Comparison of ENCODE assay signal across 8 mouse cellular contexts in the genomic region with DNA sequence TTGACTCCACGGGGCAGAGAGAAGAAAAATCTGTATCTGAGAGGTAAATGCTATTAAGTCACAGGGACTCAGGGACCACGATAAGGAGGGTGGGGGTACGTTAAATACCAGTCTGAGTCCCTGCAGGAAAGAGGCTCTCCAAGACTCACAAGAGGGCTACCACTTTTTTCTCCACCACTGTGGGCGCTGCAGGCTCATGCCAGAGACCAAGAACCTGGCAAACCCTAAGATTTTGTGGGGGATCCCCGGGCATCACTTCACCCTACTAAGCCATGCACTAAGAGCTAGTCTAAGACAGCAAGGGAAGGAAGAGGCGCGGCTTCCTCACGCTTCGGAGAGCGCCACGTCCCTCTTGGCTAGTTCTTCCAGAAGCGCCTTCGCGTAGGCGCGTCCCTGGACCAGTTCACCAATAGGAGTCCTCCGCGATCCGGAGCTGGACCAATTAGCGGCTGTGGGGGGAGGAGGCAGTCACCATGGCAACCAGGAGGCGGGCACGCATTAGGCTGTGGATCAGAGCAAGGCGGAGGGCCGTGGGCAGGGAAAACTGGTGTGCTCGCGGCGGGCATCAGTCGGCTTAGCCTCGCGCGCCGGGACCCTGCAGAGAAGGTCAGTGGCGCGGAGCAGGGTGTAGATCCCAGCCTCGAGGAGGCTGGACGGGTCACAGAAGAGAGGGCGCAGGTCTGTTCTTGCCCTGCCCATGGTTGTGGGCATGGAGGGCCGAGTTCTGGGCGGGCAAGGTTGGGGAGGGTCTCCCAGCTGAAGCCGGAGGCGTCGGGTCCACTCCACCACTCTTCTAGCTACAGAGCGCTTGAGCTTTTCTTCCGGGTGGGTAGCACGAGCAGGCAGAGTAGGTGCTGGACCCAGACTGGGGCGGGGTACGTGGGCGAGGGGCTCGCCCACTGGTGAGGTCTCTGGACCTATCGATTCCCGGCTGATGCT. TPM values are rescaled to one million over a fixed set of nuclear protein-coding genes. Genes with fewer than 3 reads are reported as not detected.
DNase-seq lines count a peak whose midpoint lies in the region; ATAC-seq and TF ChIP-seq lines count a peak whose summit lies in the region.

Nucb2 (plus strand) TSS at position 491 of the 939 bp plus-strand sequence.

- peak within 1 kb of the TSS; percentile 91 for H3K4me2 ChIP-seq in kidney, embryonic 14.5 days (replicated peaks; ENCODE audit: low read depth, low read length)
- peak within 1 kb of the TSS; percentile 78 for H3K4me2 ChIP-seq in limb, embryonic 15.5 days

- 0 out of 2 replicates have a peak within 1 kb of the TSS, but pooled peaks have one; percentile 10 for H3K27ac ChIP-seq in bone marrow macrophage, adult 2 months (ENCODE audit: insufficient read depth, low read depth, low read length)
- no peak within 1 kb of the TSS for H3K27ac ChIP-seq in embryonic fibroblast, embryonic 13.5 days (ENCODE audit: insufficient read depth, low read length)
- H3K27ac ChIP-seq in kidney, embryonic 14.5 days (ENCODE audit: low read depth, low read length): no peak within 1 kb of the TSS
- peak within 1 kb of the TSS; percentile 79 for H3K27ac ChIP-seq in limb, embryonic 15.5 days

- H3K9ac ChIP-seq in kidney, embryonic 14.5 days (ENCODE audit: low read depth, low read length): peak within 1 kb of the TSS; percentile 76
- peak within 1 kb of the TSS; percentile 74 for H3K9ac ChIP-seq in limb, embryonic 15.5 days

- peak within 1 kb of the TSS; percentile 74 for H3K4me3 ChIP-seq in bone marrow macrophage, adult 2 months (ENCODE audit: insufficient read depth, low read length)
- H3K4me3 ChIP-seq in embryonic fibroblast, embryonic 13.5 days (ENCODE audit: insufficient read depth, low read length): peak within 1 kb of the TSS; percentile 78
- H3K4me3 ChIP-seq in kidney, embryonic 14.5 days (ENCODE audit: low read length): peak within 1 kb of the TSS; percentile 80
- peak within 1 kb of the TSS; percentile 84 for H3K4me3 ChIP-seq in limb, embryonic 15.5 days

- no peaks in the 10 kb centered on the region for H3K9me3 ChIP-seq in kidney, embryonic 14.5 days (ENCODE audit: control insufficient read depth, low read length)
- no peaks in the 10 kb centered on the region for H3K9me3 ChIP-seq in limb, embryonic 15.5 days

- 0 out of 2 replicates have a peak, but pooled peaks have one; percentile 46 for TF ChIP-seq POLR2A in bone marrow macrophage, adult 2 months (IDR thresholded peaks at IDR 0.05; ENCODE audit: borderline replicate concordance, low read depth, low read length)
- TF ChIP-seq POLR2A in embryonic fibroblast, embryonic 13.5 days (IDR thresholded peaks at IDR 0.05; ENCODE audit: low read depth, low read length): peak; percentile 88

- TF ChIP-seq CTCF in bone marrow macrophage, adult 2 months (IDR thresholded peaks at IDR 0.05; ENCODE audit: low read depth, low read length): no peak
- TF ChIP-seq CTCF in embryonic fibroblast, embryonic 13.5 days (IDR thresholded peaks at IDR 0.05; ENCODE audit: borderline replicate concordance, insufficient read depth, low read length): no peak

- no peaks in the 10 kb centered on the region for H3K27me3 ChIP-seq in kidney, embryonic 14.5 days (ENCODE audit: control insufficient read depth, insufficient read depth, low read length)
- H3K27me3 ChIP-seq in limb, embryonic 15.5 days: no peaks in the 10 kb centered on the region

- peak; percentile 99 for DNase-seq in A20 (ENCODE audit: low read depth, low spot score)
- peak; percentile 98 to 99 for DNase-seq in heart, adult 9 months (ENCODE audit: low spot score in 2 of 2)
- DNase-seq in monocyte, adult 2 months (ENCODE audit: low read depth in 1 of 2, low spot score in 2 of 2): peak; percentile 93 to 95
- peak; percentile 97 for DNase-seq in spleen, postnatal 36 days (ENCODE audit: low spot score in 2 of 2)

- under 1% methylated on average over 51 of the region's 51 CpGs for WGBS in kidney, embryonic 14.5 days
- WGBS in limb, embryonic 15.5 days: under 1% methylated on average over 50 of the region's 51 CpGs

- peak; percentile 100 for ATAC-seq in kidney, embryonic 14.5 days (ENCODE audit: low FRiP score, low TSS enrichment)
- peak; percentile 99 for ATAC-seq in limb, embryonic 15.5 days (ENCODE audit: insufficient number of reproducible peaks, low FRiP score, low TSS enrichment, low read depth)

- H3K36me3 ChIP-seq in kidney, embryonic 14.5 days (ENCODE audit: control insufficient read depth, insufficient read depth, low read length): no peaks in the 10 kb centered on the region
- no peaks in the 10 kb centered on the region for H3K36me3 ChIP-seq in limb, embryonic 15.5 days

- peaks cover 7% of the 10 kb centered on the region for H3K4me1 ChIP-seq in bone marrow macrophage, adult 2 months (ENCODE audit: control insufficient read depth, insufficient read depth, low read length)
- no peaks in the 10 kb centered on the region for H3K4me1 ChIP-seq in embryonic fibroblast, embryonic 13.5 days (ENCODE audit: control insufficient read depth, insufficient read depth, low read length)
- H3K4me1 ChIP-seq in kidney, embryonic 14.5 days (ENCODE audit: control insufficient read depth, insufficient read depth, low read length): peaks cover 4% of the 10 kb centered on the region; the same call in 1 of the 2 replicates
- peaks cover 7% of the 10 kb centered on the region; the same call in 1 of the 2 replicates for H3K4me1 ChIP-seq in limb, embryonic 15.5 days

RNA-seq across cellular contexts. Expression of gene Nucb2, which starts in this region (rescaled TPM):
- 52.9 and 55.8 TPM in 2 replicates for polyA plus RNA-seq in bone marrow macrophage, adult 2 months (2012; ENCODE audit: insufficient read depth, insufficient read length, missing spikeins)
- 39.8 and 44.0 TPM in 2 replicates for polyA plus RNA-seq in embryonic fibroblast, embryonic 13.5 days (2011; ENCODE audit: insufficient read length, low read depth, missing spikeins)
- polyA plus RNA-seq in kidney, embryonic 14.5 days (2014; fragmentation: Nextera tagmentation; extraction: Ambion mirVana): 17.5 and 19.2 TPM in 2 replicates
- polyA plus RNA-seq in limb, embryonic 15.5 days (2015; fragmentation: Nextera tagmentation; extraction: Ambion mirVana): 35.5 and 38.2 TPM in 2 replicates

Comparison
In these comparisons a context has a peak if more than half of its experiments do, and no peak if none do; other contexts are left out.
1. H3K27ac ChIP-seq: peak in bone marrow macrophage, adult 2 months (single experiment) and limb, embryonic 15.5 days (single experiment); none in embryonic fibroblast, embryonic 13.5 days (single experiment) and kidney, embryonic 14.5 days (single experiment).
2. Peak in every context shown above with its lines, with median percentiles within 50 percentile points of each other: DNase-seq and H3K4me3 ChIP-seq.